20 mouse cellular contexts compared by ENCODE assay signal in the genomic region with DNA sequence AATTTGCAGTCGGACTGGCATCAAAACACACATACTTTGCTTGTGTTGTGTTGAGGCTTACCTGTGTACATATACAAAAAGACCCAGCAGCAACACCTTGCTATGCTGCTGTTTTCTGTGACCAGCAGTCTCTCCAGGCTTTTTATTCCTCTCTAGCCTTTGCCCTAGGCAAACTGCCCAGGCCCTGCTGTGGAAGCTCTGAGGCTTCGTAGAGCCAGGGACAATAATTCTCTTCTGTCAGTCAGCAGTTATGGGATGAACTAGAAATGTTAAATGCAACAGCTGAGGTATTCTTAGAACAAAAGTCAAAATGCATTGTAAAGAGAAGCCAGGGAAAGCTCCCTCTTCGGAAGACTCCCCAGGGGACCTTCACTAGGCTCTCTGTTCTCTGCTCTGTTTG.
DNase-seq lines count a peak whose midpoint lies in the region; ATAC-seq lines count a peak whose summit lies in the region.
"Had no signal": no experiment of that assay in that cellular context is flagged by ENCODE, and none has a peak within 500 bp of the region (broad histone marks: within the 10 kb centered on the region; RNA-seq: fewer than 3 reads in every experiment).

No protein-coding gene starts in this region.

- no peak overlapping the region for H3K4me3 ChIP-seq in embryonic facial prominence, embryonic 14.5 days (ENCODE audit: low read depth, low read length)
- no peak overlapping the region for H3K4me3 ChIP-seq in embryonic facial prominence, embryonic 10.5 days
- H3K4me3 ChIP-seq: erythroblast, embryonic 14.5 days; heart, embryonic 13.5 days; hindbrain, embryonic 15.5 days; intestine, embryonic 15.5 days; limb, embryonic 15.5 days; liver, embryonic 15.5 days; midbrain, embryonic 15.5 days; neural tube, embryonic 15.5 days had no signal

- H3K9ac ChIP-seq in embryonic facial prominence, embryonic 14.5 days (ENCODE audit: low read depth, low read length), result no peak overlapping the region
- H3K9ac ChIP-seq: heart, embryonic 13.5 days; hindbrain, embryonic 15.5 days; intestine, embryonic 15.5 days; limb, embryonic 15.5 days; liver, embryonic 15.5 days; midbrain, embryonic 15.5 days; neural tube, embryonic 15.5 days had no signal

- no peaks in the 10 kb centered on the region for H3K27me3 ChIP-seq in embryonic facial prominence, embryonic 14.5 days (replicated peaks; ENCODE audit: control insufficient read depth, insufficient read depth, low read length)
- no peaks in the 10 kb centered on the region for H3K27me3 ChIP-seq in embryonic facial prominence, embryonic 10.5 days (replicated peaks; ENCODE audit: low read depth, poor library complexity, severe bottlenecking)
- H3K27me3 ChIP-seq: heart, embryonic 13.5 days; hindbrain, embryonic 15.5 days; intestine, embryonic 15.5 days; limb, embryonic 15.5 days; liver, embryonic 15.5 days; midbrain, embryonic 15.5 days; neural tube, embryonic 15.5 days had no signal

- DNase-seq in embryonic facial prominence, embryonic 14.5 days (ENCODE audit: low spot score), result peak; percentile 2
- DNase-seq in embryonic facial prominence, embryonic 10.5 days (ENCODE audit: low spot score), result no peak
- peak; percentile 5 for DNase-seq in lung, postnatal 10 days
- no peak for DNase-seq in lung, postnatal 4 days
- peak; percentile 55 for DNase-seq in kidney, adult 9 months
- peak; percentile 39 to 50 for DNase-seq in kidney, postnatal 25 days
- DNase-seq in left cerebral cortex, postnatal 25 days (ENCODE audit: low spot score in 2 of 2), result no peak
- DNase-seq: cerebellum, adult 8-10 months; retina, postnatal 1 day; right cerebral cortex, postnatal 4 days had no signal

- H3K4me1 ChIP-seq in embryonic facial prominence, embryonic 14.5 days (ENCODE audit: control insufficient read depth, insufficient read depth, low read length), result no peaks in the 10 kb centered on the region
- no peaks in the 10 kb centered on the region for H3K4me1 ChIP-seq in embryonic facial prominence, embryonic 10.5 days
- H3K4me1 ChIP-seq: heart, embryonic 13.5 days; hindbrain, embryonic 15.5 days; intestine, embryonic 15.5 days; limb, embryonic 15.5 days; liver, embryonic 15.5 days; midbrain, embryonic 15.5 days; neural tube, embryonic 15.5 days had no signal

- H3K27ac ChIP-seq in embryonic facial prominence, embryonic 14.5 days (replicated peaks; ENCODE audit: low read depth, low read length), result no peak overlapping the region
- no peak overlapping the region for H3K27ac ChIP-seq in embryonic facial prominence, embryonic 10.5 days (replicated peaks)
- H3K27ac ChIP-seq: heart, embryonic 13.5 days; hindbrain, embryonic 15.5 days; intestine, embryonic 15.5 days; limb, embryonic 15.5 days; liver, embryonic 15.5 days; midbrain, embryonic 15.5 days; neural tube, embryonic 15.5 days; stomach, postnatal 0 days had no signal

- H3K4me2 ChIP-seq in embryonic facial prominence, embryonic 14.5 days (ENCODE audit: low read depth, low read length), result no peak overlapping the region
- H3K4me2 ChIP-seq: heart, embryonic 13.5 days; hindbrain, embryonic 15.5 days; intestine, embryonic 15.5 days; limb, embryonic 15.5 days; liver, embryonic 15.5 days; midbrain, embryonic 15.5 days; neural tube, embryonic 15.5 days had no signal

- WGBS in embryonic facial prominence, embryonic 14.5 days, result 48% methylated on average over 3 of the region's 3 CpGs
- WGBS in embryonic facial prominence, embryonic 10.5 days, result 64% methylated on average over 3 of the region's 3 CpGs

- H3K9me3 ChIP-seq in embryonic facial prominence, embryonic 14.5 days (ENCODE audit: control insufficient read depth, low read length), result no peaks in the 10 kb centered on the region
- H3K9me3 ChIP-seq in embryonic facial prominence, embryonic 10.5 days, result no peaks in the 10 kb centered on the region
- H3K9me3 ChIP-seq: heart, embryonic 13.5 days; hindbrain, embryonic 15.5 days; intestine, embryonic 15.5 days; limb, embryonic 15.5 days; liver, embryonic 15.5 days; midbrain, embryonic 15.5 days; neural tube, embryonic 15.5 days had no signal

- H3K36me3 ChIP-seq in embryonic facial prominence, embryonic 14.5 days (ENCODE audit: control insufficient read depth, insufficient read depth, low read length), result no peaks in the 10 kb centered on the region
- H3K36me3 ChIP-seq in embryonic facial prominence, embryonic 10.5 days (replicated peaks), result no peaks in the 10 kb centered on the region
- H3K36me3 ChIP-seq: heart, embryonic 13.5 days; hindbrain, embryonic 15.5 days; intestine, embryonic 15.5 days; limb, embryonic 15.5 days; liver, embryonic 15.5 days; midbrain, embryonic 15.5 days; neural tube, embryonic 15.5 days had no signal

- intact Hi-C loops in left cerebral cortex, postnatal 25 days (cut with DNase I), result loop anchor here (10.0 kb wide), 1 partner anchor 218 kb away; the partner anchor contains the start of gene Gabrg3

- no peak for ATAC-seq in embryonic facial prominence, embryonic 14.5 days (ENCODE audit: low read depth)
- ATAC-seq: forebrain, embryonic 14.5 days; intestine, embryonic 15.5 days; midbrain, embryonic 15.5 days had no signal

Comparison
In these comparisons a context has a peak if more than half of its experiments do, and no peak if none do; other contexts are left out.
1. DNase-seq: peak in embryonic facial prominence, embryonic 14.5 days (single experiment), lung, postnatal 10 days (single experiment), kidney, adult 9 months (single experiment) and kidney, postnatal 25 days (2 of 2); none in embryonic facial prominence, embryonic 10.5 days (single experiment), lung, postnatal 4 days (0 of 2) and left cerebral cortex, postnatal 25 days (0 of 2).